Mouse (Mus musculus) urinary bladder, postnatal 14 days (tissue): Measurements from ENCODE around the gene Ptgir.

ENCODE experiments used
- DNase-seq: peaks from one replicate; pipeline ENCODE4 v3.0.0; 2021; ENCODE audit warnings: low spot score

Gene Ptgir

GRCm38 (mm10) chr7:16916342-16917265 lies 10.3 kb downstream of the Ptgir start:
- DNase-seq = no peak

- DNase-seq = no peak
Observed at GRCm38 (mm10) chr7:16917447-16917846, 11.2 kb downstream of the Ptgir start.

GRCm38 (mm10) chr7:16918014-16918413 lies 11.7 kb downstream of the Ptgir start:
- DNase-seq = no peak

- DNase-seq = no peak
Observed at GRCm38 (mm10) chr7:16918670-16919069, 12.4 kb downstream of the Ptgir start.

- no peak for DNase-seq
Observed at GRCm38 (mm10) chr7:16919395-16920149, 13.3 kb downstream of the Ptgir start.

GRCm38 (mm10) chr7:16920150-16920579 lies 13.9 kb downstream of the Ptgir start:
- no peak for DNase-seq

GRCm38 (mm10) chr7:16920818-16921791 lies 14.8 kb downstream of the Ptgir start:
- no peak for DNase-seq

- DNase-seq = no peak
Observed at GRCm38 (mm10) chr7:16921881-16922335, 15.6 kb downstream of the Ptgir start.

GRCm38 (mm10) chr7:16922360-16922973 lies 16.2 kb downstream of the Ptgir start:
- no peak for DNase-seq

- DNase-seq = no peak
Observed at GRCm38 (mm10) chr7:16923283-16924036, 17.2 kb downstream of the Ptgir start.

GRCm38 (mm10) chr7:16924037-16924834 lies 17.9 kb downstream of the Ptgir start, which contains the start of gene Calm3:
Gene Calm3, minus strand, starts transcription at chr7:16924114.
- DNase-seq = peak; percentile 99

- no peak for DNase-seq
Observed at GRCm38 (mm10) chr7:16928341-16928740, 22.1 kb downstream of the Ptgir start.

GRCm38 (mm10) chr7:16930850-16931249 lies 24.6 kb downstream of the Ptgir start:
- peak; percentile 73 for DNase-seq

GRCm38 (mm10) chr7:16931968-16932627 lies 25.8 kb downstream of the Ptgir start:
- DNase-seq = peak; percentile 85

GRCm38 (mm10) chr7:16932704-16933577 lies 26.7 kb downstream of the Ptgir start:
- DNase-seq = no peak

- no peak for DNase-seq
Observed at GRCm38 (mm10) chr7:16937312-16937711, 31.0 kb downstream of the Ptgir start.

GRCm38 (mm10) chr7:16938117-16938791 lies 32.0 kb downstream of the Ptgir start:
- no peak for DNase-seq
